Mouse (Mus musculus): Measurements from ENCODE around the gene Zmynd8.

- TF ChIP-seq CTCF (IDR thresholded peaks at IDR 0.05; ENCODE audit: control insufficient read depth, insufficient read depth, low read length) (no peak), POLR2A (IDR thresholded peaks at IDR 0.05; ENCODE audit: borderline replicate concordance, control insufficient read depth, low read depth, low read length) (no peak)
Measured at GRCm38 (mm10) chr2:165751068-165751467, 147.7 kb downstream of the Zmynd8 start.

Data from bone marrow, adult 2 months (tissue).